Mouse (Mus musculus) cerebellum, adult 2 months (tissue): ENCODE results near the gene Dnajb4.

Source experiments
- CTCF ChIP-seq: fragments of 200-500 bp; IDR thresholded peaks from 2 replicates; pipeline ENCODE4 v1.5.1; 2011; ENCODE audit warnings: low read depth, mild to moderate bottlenecking, control low read depth, low read length, moderate library complexity, borderline replicate concordance; ENCODE audit not compliant: insufficient read depth
- POLR2A ChIP-seq: fragments of 200-500 bp; IDR thresholded peaks from 2 replicates; pipeline ENCODE4 v1.6.1; 2011; ENCODE audit warnings: low read length, control low read depth, borderline replicate concordance; ENCODE audit not compliant: insufficient read depth

- TF ChIP-seq POLR2A (0 out of 2 replicates have a peak, but pooled peaks have one; percentile 17), CTCF (no peak)
These were observed 44.6 kb downstream of the Dnajb4 start for GRCm38 (mm10) chr3:152165351-152166098.
